Comparison of ENCODE assay signal across 27 mouse cellular contexts in the genomic region with DNA sequence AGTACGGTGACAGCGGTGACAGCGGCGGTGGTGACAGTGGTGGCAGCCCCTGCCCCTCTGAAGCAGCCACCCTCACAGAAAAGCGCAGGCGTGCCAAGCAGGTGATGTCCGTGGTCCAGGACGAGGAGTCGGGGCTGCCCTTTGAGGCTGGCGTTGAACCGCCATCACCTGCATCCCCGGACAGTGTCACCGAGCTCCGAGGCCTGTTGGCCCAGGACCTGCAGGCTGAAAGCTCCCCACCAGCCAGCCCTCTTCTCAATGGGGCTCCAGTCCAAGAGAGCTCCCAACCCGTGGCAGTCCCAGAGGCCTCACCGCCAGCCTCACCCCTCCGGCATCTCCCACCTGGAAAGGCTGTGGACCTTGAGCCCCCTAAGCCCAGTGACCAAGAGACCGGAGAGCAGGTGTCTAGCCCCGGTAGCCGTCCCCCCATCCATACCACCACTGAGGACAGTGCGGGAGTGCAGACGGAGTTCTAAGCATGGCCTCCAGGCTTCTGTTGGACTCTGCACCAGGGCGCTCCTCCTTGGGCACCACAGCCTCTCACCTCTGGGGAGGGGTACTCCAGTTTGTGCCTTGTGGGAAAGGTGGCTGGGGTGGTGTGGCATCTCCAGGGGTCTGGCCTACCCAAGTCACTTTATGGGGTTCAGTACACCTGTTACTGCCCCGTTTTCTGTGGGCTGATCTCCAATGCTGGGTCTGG. TPM values are rescaled to one million over a fixed set of nuclear protein-coding genes. Genes with fewer than 3 reads are reported as not detected.
DNase-seq lines count a peak whose midpoint lies in the region; ATAC-seq lines count a peak whose summit lies in the region.
"Had no signal": no experiment of that assay in that cellular context is flagged by ENCODE, and none has a peak within 500 bp of the region (broad histone marks: within the 10 kb centered on the region; RNA-seq: fewer than 3 reads in every experiment).

No protein-coding gene starts in this region.

- no peaks in the 10 kb centered on the region for H3K27me3 ChIP-seq in embryonic facial prominence, embryonic 11.5 days (ENCODE audit: control insufficient read depth, insufficient read depth, low read length)
- no peaks in the 10 kb centered on the region for H3K27me3 ChIP-seq in embryonic facial prominence, embryonic 10.5 days (replicated peaks; ENCODE audit: low read depth, poor library complexity, severe bottlenecking)
- no peaks in the 10 kb centered on the region for H3K27me3 ChIP-seq in hindbrain, embryonic 15.5 days
- no peaks in the 10 kb centered on the region for H3K27me3 ChIP-seq in hindbrain, embryonic 11.5 days (ENCODE audit: control insufficient read depth, insufficient read depth, low read length)
- H3K27me3 ChIP-seq: embryonic facial prominence, embryonic 15.5 days; forebrain, embryonic 15.5 days; heart, embryonic 13.5 days; hindbrain, embryonic 13.5 days; Patski had no signal

- no peaks in the 10 kb centered on the region for H3K4me1 ChIP-seq in embryonic facial prominence, embryonic 11.5 days (ENCODE audit: control insufficient read depth, insufficient read depth, low read length)
- H3K4me1 ChIP-seq in embryonic facial prominence, embryonic 10.5 days = peaks cover 18% of the 10 kb centered on the region
- H3K4me1 ChIP-seq in hindbrain, embryonic 15.5 days (replicated peaks) = no peaks in the 10 kb centered on the region
- H3K4me1 ChIP-seq in hindbrain, embryonic 11.5 days (replicated peaks; ENCODE audit: control insufficient read depth, insufficient read depth, low read length) = no peaks in the 10 kb centered on the region
- H3K4me1 ChIP-seq: embryonic facial prominence, embryonic 15.5 days; forebrain, embryonic 15.5 days had no signal

- no peak overlapping the region for H3K4me2 ChIP-seq in embryonic facial prominence, embryonic 11.5 days (ENCODE audit: low read depth, low read length)
- no peak overlapping the region for H3K4me2 ChIP-seq in hindbrain, embryonic 15.5 days
- H3K4me2 ChIP-seq in hindbrain, embryonic 11.5 days (replicated peaks; ENCODE audit: low read depth, low read length) = no peak overlapping the region
- H3K4me2 ChIP-seq: embryonic facial prominence, embryonic 15.5 days; forebrain, embryonic 15.5 days; heart, embryonic 13.5 days; hindbrain, embryonic 13.5 days had no signal

- no peaks in the 10 kb centered on the region for H3K9me3 ChIP-seq in embryonic facial prominence, embryonic 11.5 days (replicated peaks; ENCODE audit: control insufficient read depth, low read length)
- H3K9me3 ChIP-seq in embryonic facial prominence, embryonic 10.5 days = no peaks in the 10 kb centered on the region
- no peaks in the 10 kb centered on the region for H3K9me3 ChIP-seq in hindbrain, embryonic 15.5 days
- H3K9me3 ChIP-seq in hindbrain, embryonic 11.5 days (ENCODE audit: control insufficient read depth, low read length) = no peaks in the 10 kb centered on the region
- H3K9me3 ChIP-seq: embryonic facial prominence, embryonic 15.5 days; forebrain, embryonic 10.5 days; forebrain, embryonic 15.5 days; heart, embryonic 13.5 days; hindbrain, embryonic 13.5 days had no signal

- no peak for DNase-seq in embryonic facial prominence, embryonic 11.5 days (ENCODE audit: low spot score)
- DNase-seq in embryonic facial prominence, embryonic 10.5 days (ENCODE audit: low spot score) = no peak
- no peak for DNase-seq in hindbrain, embryonic 11.5 days (ENCODE audit: low spot score)
- peak; percentile 14 for DNase-seq in thymus, postnatal 4 days
- no peak for DNase-seq in thymus, postnatal 0 days (ENCODE audit: low spot score)
- no peak for DNase-seq in kidney, postnatal 36 days
- DNase-seq: adrenal gland, postnatal 14 days; B cell, adult 2 months; cerebellum, adult 11-12 months; cerebellum, adult 9-11 months; cerebellum, postnatal 36 days; gastrocnemius, postnatal 10 days; heart, adult 2 months; heart, postnatal 10 days; heart, postnatal 4 days had no signal

- 0 out of 2 replicates have a peak, but pooled peaks have one; percentile 10 for ATAC-seq in embryonic facial prominence, embryonic 11.5 days (replicated peaks; ENCODE audit: insufficient number of reproducible peaks, low FRiP score, low TSS enrichment, low read depth)
- 0 out of 2 replicates have a peak, but pooled peaks have one; percentile 16 for ATAC-seq in hindbrain, embryonic 15.5 days (ENCODE audit: low FRiP score, low read depth)
- ATAC-seq in hindbrain, embryonic 11.5 days (ENCODE audit: low FRiP score) = no peak
- ATAC-seq: activated CD4-positive, CD25-positive, alpha-beta regulatory T cell, adult 4 months; CD4-positive, CD25-positive, alpha-beta regulatory T cell, adult 4 months; forebrain, embryonic 15.5 days; inflammation-experienced regulatory T-cells, adult 6 months; intestine, postnatal 0 days; Patski had no signal

- no peak overlapping the region for H3K27ac ChIP-seq in embryonic facial prominence, embryonic 11.5 days (replicated peaks; ENCODE audit: low read depth, low read length)
- no peak overlapping the region for H3K27ac ChIP-seq in embryonic facial prominence, embryonic 10.5 days (replicated peaks)
- no peak overlapping the region for H3K27ac ChIP-seq in hindbrain, embryonic 15.5 days (replicated peaks)
- no peak overlapping the region for H3K27ac ChIP-seq in hindbrain, embryonic 11.5 days (ENCODE audit: low read depth, low read length)
- H3K27ac ChIP-seq: embryonic facial prominence, embryonic 15.5 days; forebrain, embryonic 10.5 days; forebrain, embryonic 15.5 days; heart, adult 2 months; heart, embryonic 13.5 days; hindbrain, embryonic 13.5 days had no signal

- WGBS in embryonic facial prominence, embryonic 11.5 days = 91% methylated on average over 24 of the region's 24 CpGs
- 93% methylated on average over 24 of the region's 24 CpGs for WGBS in embryonic facial prominence, embryonic 10.5 days
- 92% methylated on average over 24 of the region's 24 CpGs for WGBS in hindbrain, embryonic 15.5 days
- WGBS in hindbrain, embryonic 11.5 days = 93% methylated on average over 24 of the region's 24 CpGs

- H3K36me3 ChIP-seq in embryonic facial prominence, embryonic 11.5 days (replicated peaks; ENCODE audit: control insufficient read depth, insufficient read depth, low read depth, low read length) = no peaks in the 10 kb centered on the region; the same call in none of the 2 replicates
- H3K36me3 ChIP-seq in embryonic facial prominence, embryonic 10.5 days (replicated peaks) = peaks cover 73% of the 10 kb centered on the region
- peaks cover 61% of the 10 kb centered on the region for H3K36me3 ChIP-seq in hindbrain, embryonic 15.5 days
- H3K36me3 ChIP-seq in hindbrain, embryonic 11.5 days (ENCODE audit: control insufficient read depth, insufficient read depth, low read length) = 0 out of 2 replicates have a peak, but pooled peaks cover 8% of the 10 kb centered on the region

- no peak overlapping the region for H3K9ac ChIP-seq in embryonic facial prominence, embryonic 11.5 days (replicated peaks; ENCODE audit: low read length)
- H3K9ac ChIP-seq in hindbrain, embryonic 15.5 days = no peak overlapping the region
- H3K9ac ChIP-seq in hindbrain, embryonic 11.5 days (ENCODE audit: low read depth, low read length) = no peak overlapping the region
- H3K9ac ChIP-seq: embryonic facial prominence, embryonic 15.5 days; forebrain, embryonic 15.5 days; heart, embryonic 13.5 days; hindbrain, embryonic 13.5 days had no signal

- H3K4me3 ChIP-seq in embryonic facial prominence, embryonic 11.5 days (ENCODE audit: low read depth, low read length) = no peak overlapping the region
- no peak overlapping the region for H3K4me3 ChIP-seq in embryonic facial prominence, embryonic 10.5 days
- H3K4me3 ChIP-seq in hindbrain, embryonic 15.5 days = no peak overlapping the region
- H3K4me3 ChIP-seq in hindbrain, embryonic 11.5 days (ENCODE audit: low read depth, low read length) = no peak overlapping the region
- H3K4me3 ChIP-seq: embryonic facial prominence, embryonic 15.5 days; erythroblast, embryonic 14.5 days; forebrain, embryonic 10.5 days; forebrain, embryonic 15.5 days; heart, adult 2 months; heart, embryonic 13.5 days; hindbrain, embryonic 13.5 days had no signal

RNA-seq across cellular contexts. Expression of gene Rpl12, which starts 37.7 kb away (rescaled TPM):
- polyA plus RNA-seq in embryonic facial prominence, embryonic 11.5 days (2014; fragmentation: Nextera tagmentation; extraction: Ambion mirVana) = 162 and 191 TPM in 2 replicates
- 196 and 200 TPM in 2 replicates for polyA plus RNA-seq in embryonic facial prominence, embryonic 10.5 days (2016; fragmentation: Nextera tagmentation; extraction: Ambion mirVana)
- polyA plus RNA-seq in hindbrain, embryonic 15.5 days (2015; fragmentation: Nextera tagmentation; extraction: Ambion mirVana) = 94.0 and 104 TPM in 2 replicates
- 129 and 134 TPM in 2 replicates for polyA plus RNA-seq in hindbrain, embryonic 11.5 days (2014; fragmentation: Nextera tagmentation; extraction: Ambion mirVana)
- 269 and 272 TPM in 2 replicates for polyA plus RNA-seq in thymus, postnatal 0 days (2015; fragmentation: Nextera tagmentation; extraction: Ambion mirVana)

RNA-seq across cellular contexts. Expression of gene Lrsam1, which starts 37.7 kb away (rescaled TPM):
- 5.2 and 6.5 TPM in 2 replicates for polyA plus RNA-seq in embryonic facial prominence, embryonic 11.5 days (2014; fragmentation: Nextera tagmentation; extraction: Ambion mirVana)
- 7.8 and 8.9 TPM in 2 replicates for polyA plus RNA-seq in embryonic facial prominence, embryonic 10.5 days (2016; fragmentation: Nextera tagmentation; extraction: Ambion mirVana)
- 22.6 and 25.2 TPM in 2 replicates for polyA plus RNA-seq in hindbrain, embryonic 15.5 days (2015; fragmentation: Nextera tagmentation; extraction: Ambion mirVana)
- polyA plus RNA-seq in hindbrain, embryonic 11.5 days (2014; fragmentation: Nextera tagmentation; extraction: Ambion mirVana) = 8.0 and 8.7 TPM in 2 replicates
- 3.3 and 4.0 TPM in 2 replicates for polyA plus RNA-seq in thymus, postnatal 0 days (2015; fragmentation: Nextera tagmentation; extraction: Ambion mirVana)

RNA-seq across cellular contexts. Expression of gene Fam129b, which starts 47.8 kb away (rescaled TPM):
- 13.7 and 15.9 TPM in 2 replicates for polyA plus RNA-seq in embryonic facial prominence, embryonic 11.5 days (2014; fragmentation: Nextera tagmentation; extraction: Ambion mirVana)
- polyA plus RNA-seq in embryonic facial prominence, embryonic 10.5 days (2016; fragmentation: Nextera tagmentation; extraction: Ambion mirVana) = 43.9 and 46.4 TPM in 2 replicates
- 33.5 and 33.9 TPM in 2 replicates for polyA plus RNA-seq in hindbrain, embryonic 15.5 days (2015; fragmentation: Nextera tagmentation; extraction: Ambion mirVana)
- 11.6 and 13.1 TPM in 2 replicates for polyA plus RNA-seq in hindbrain, embryonic 11.5 days (2014; fragmentation: Nextera tagmentation; extraction: Ambion mirVana)
- 10.9 and 12.4 TPM in 2 replicates for polyA plus RNA-seq in thymus, postnatal 0 days (2015; fragmentation: Nextera tagmentation; extraction: Ambion mirVana)

RNA-seq across cellular contexts. Expression of gene Slc2a8, which starts 58.2 kb away (rescaled TPM):
- polyA plus RNA-seq in embryonic facial prominence, embryonic 11.5 days (2014; fragmentation: Nextera tagmentation; extraction: Ambion mirVana) = 10.1 and 10.8 TPM in 2 replicates
- 19.7 and 21.5 TPM in 2 replicates for polyA plus RNA-seq in embryonic facial prominence, embryonic 10.5 days (2016; fragmentation: Nextera tagmentation; extraction: Ambion mirVana)
- 19.8 and 24.5 TPM in 2 replicates for polyA plus RNA-seq in hindbrain, embryonic 15.5 days (2015; fragmentation: Nextera tagmentation; extraction: Ambion mirVana)
- polyA plus RNA-seq in hindbrain, embryonic 11.5 days (2014; fragmentation: Nextera tagmentation; extraction: Ambion mirVana) = 9.3 and 10.5 TPM in 2 replicates
- 13.1 and 13.6 TPM in 2 replicates for polyA plus RNA-seq in thymus, postnatal 0 days (2015; fragmentation: Nextera tagmentation; extraction: Ambion mirVana)
